Mouse (Mus musculus) frontal cortex, postnatal 10 days (tissue): ENCODE results near the gene Gm20388.
A peak's percentile ranks its signal among the peaks of the same experiment; 100 is the strongest.
"Not testable (repeated sequence)": the region's sequence is repeated elsewhere in the genome, so short reads cannot be mapped to it uniquely, and the experiment has no call there.

Experiments
- DNase-seq, 2 experiments: peaks; one replicate each; pipeline ENCODE4 v3.0.0; 2022; ENCODE audit warnings: low spot score in 2 of 2, mixed read lengths in 1 of 2

Gm20388 gene

DNA sequence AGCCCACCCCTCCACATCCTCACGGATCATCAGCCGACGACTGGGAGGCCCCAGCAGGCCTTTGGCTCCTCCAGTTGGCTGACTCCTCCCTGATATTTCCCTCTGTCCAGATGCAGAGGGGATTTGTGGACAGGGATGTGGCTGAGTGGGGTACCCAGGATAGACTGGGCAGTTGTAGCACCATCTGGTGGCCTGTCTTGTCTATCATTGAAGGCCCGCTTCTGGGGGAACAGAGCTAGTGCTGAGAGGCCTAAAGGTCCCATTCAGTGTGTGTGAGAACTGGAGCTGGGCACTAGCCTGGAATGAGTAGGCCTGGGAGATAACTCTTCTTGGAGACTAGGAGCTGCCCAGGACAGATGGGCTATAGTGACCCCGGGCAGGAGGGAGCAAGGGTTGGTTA, 3321.1 kb downstream of the Gm20388 start:
- no peak for DNase-seq

DNA sequence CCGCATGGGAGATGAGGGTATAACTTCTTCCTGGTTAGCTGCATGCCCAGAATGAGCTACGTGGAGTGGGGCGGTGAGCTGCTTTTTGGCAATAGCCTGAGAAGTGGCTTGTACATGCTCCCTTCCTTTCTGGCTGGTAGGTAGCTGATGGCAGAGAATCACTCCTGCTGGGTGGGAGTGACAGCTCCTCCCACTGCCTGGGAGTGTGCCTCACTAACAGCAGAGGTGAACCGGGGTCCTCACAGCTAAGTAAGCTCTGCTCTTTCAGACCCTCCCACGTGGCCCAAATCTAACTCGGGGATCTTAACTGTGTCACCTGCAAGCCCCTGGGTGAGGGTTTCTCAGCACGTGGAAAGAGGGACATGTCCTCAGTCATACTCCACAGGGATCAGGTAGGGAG, 3321.9 kb downstream of the Gm20388 start:
- DNase-seq, result no peak

DNA sequence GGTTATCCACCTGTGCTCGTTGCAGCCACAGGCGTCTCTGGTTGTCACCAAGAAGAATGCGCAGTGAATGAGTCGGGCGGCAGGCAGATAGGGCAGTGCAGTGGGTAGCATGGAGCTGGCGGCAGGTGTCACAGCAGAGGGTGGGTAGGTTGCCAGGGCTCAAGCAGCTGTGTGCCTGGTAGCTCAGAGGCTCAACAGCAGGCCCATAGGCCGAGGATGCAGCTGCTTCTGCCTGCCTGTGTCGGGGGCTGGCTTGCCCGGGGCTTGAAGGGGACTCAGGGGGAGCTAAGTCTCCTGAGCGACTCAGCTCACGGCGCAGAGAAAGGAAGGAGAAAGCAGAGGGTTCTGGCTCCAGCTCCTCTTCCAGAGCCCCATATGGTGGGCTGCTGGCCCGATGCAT, 3322.7 kb downstream of the Gm20388 start:
- no peak for DNase-seq

DNA sequence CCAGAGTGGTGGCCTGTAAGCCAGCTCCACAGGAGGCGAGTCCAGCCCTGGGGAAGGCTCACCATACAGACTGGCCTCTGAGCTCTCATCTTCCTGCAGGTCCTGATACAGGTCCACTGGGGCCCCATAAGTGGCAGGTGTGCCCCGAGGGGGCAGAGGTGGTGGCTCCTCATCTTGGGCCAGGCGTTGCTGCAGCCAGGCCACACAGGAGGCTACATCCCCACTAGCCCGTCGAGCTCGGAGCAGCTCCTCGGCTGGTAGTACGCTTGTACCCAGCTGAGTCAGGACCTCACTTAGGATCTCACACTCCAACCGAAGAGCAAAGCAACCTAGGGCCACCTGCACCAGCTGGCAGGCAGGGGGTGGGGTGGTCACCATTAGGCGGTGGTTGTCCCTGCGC, 3323.1 kb downstream of the Gm20388 start:
- no peak for DNase-seq

DNA sequence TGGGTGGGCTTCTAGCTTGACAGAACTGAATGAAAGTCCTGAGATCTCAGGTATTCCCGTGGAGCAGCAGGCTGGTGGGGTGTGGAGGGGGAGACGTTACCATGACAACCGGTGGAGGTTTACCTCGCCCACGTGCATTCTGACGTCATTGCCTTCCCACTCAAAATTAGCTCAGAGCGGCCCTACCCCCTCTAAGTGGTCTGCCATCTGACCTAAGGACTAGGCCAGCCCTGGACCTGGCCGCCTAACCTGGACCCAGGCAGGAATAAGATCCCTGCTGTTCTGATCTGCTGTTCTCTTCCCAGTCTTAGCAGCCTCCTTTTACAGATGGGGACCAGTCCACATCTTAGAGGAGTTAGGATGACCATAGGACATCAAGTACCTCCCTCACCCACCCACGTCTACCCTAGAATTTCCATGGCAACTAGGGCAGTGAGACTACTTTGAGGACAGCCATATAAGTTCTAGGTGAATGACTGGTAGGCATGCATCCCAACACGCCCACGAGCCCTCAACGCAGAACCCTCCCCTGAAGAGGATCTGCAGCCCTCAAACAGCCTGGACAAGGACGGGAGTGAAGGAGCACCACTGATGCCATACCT, 3324.4 kb downstream of the Gm20388 start:
- DNase-seq, result peak; percentile 79 to 81

DNA sequence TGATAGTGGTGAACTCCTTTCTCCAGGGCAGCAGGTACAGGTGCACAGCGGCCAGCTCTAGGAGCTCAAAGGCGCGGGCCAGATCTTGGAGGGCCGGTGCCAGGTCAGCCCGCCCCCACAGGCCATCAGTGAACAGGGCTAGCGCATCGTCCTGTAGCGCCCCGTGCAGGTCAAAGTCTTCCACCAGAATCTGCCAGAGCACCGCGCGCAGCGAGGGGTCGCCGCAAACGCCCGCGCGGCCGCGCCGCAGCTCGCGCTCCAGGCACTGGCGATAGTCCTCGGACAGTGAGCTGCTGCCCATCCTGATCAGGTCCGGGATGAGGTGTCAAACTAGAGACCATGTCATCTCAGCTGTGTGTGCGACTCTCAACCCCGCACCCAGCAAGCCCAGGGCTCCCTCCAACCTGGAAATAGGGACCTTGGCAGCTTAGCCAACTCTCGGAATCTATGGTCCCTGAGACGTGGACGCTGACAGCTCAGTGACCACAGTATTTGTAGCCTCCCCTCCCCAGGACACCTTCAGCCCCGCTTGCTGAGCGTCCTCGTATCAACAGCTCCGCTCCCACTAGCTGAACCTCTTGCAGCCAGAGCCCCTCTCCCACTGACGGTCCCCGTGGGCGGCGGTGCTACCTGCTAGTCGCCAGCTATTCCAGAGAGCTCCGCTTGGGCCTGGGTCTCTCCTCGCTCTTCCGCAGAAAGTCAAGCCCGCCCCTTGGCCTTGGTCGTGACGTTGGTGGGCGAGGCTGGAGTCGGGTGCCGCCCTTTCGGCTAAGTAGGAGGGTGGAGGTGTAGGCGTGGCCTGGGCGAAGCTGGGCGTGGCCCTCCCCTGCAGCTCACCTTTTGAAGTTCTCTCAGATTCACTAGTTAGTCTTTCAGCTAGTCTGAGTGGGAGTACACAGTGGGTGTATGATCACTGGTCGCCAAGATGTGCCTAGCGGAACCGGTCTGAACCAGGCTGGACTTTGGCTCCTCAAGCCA, 3325.2 kb downstream of the Gm20388 start, which contains the start of gene Spata2l:
TSS of gene Spata2l (minus strand) at position 714 of the 978 bp plus-strand sequence.
- peak; percentile 79 to 83 for DNase-seq

DNA sequence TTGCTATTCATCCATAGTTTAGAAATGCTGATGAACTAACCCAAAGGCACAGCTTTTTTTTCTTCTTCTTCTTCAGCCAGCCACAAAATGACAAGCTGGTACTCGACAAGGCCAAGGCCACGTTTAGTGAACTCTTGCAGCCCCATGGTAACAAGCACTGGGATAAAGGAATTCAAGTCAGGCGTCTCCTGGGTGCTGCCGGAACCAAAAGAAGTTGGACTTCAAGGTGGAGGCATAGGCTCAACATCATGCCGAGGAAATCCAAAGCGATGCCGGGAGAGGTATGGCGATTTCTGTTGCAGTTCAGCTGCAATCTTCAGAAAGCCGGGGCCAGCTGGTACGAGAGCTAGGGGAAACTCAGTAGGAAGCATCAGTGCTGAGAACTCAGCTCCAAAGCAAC, 3328.8 kb downstream of the Gm20388 start:
- DNase-seq, result no peak

DNA sequence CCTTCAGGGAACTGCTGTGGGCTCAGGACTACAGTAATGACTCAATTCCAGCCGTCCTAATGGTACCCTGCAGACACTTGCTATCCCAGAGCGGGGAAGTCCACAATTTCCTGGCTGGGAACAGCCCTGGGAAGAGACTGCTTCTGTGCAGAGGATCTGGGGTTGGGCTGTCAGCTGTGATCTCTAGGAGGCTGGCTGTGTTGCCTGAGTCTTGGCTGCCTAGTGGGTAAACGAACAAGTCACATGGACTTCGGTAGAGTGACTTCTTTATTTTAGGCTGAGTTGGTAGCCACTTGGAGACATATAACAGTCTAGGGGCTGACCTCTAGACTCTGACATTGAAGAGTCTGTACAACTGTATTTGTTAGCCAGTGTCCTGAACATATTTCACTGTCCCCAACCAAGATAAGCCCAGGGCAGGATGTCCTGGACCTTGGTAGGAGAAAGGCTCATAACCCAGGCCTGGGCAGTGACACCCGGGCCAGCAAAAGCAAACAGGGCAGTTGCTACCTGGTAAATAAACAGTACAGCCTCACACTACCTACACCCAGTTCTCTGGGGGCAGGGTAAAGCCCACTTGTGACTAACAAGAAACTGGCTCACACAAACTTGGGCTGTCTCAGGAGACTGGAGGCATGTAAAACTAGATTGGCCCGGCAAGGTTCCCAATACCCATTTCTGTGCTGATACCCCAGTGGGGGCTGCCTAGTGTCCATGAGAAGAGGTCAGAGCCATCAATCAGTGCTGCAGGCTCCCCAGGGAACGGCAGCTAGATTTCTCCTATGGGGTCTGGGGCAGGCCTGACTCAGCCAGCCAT, 3331.7 kb downstream of the Gm20388 start:
- DNase-seq, result no peak

DNA sequence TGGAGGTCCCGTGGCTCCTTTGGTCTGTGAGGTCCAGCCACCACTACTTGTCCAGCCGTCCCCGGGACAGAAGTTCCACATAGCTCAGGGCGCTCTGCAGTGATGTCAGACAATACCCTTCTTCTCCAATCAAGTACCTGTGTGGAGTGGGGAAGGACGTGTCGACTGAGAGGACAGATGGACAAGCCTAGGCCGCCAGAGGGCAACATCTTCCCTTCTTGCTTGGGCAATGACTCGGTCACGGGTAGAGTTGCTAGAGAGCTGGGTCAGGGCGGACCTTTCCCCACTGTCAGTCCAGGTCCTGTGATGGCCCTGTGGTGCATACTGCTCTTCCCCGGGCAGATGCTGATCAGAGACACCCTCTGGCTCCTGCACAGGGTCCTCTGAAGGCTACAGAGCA, 3332.4 kb downstream of the Gm20388 start:
- DNase-seq, result no peak

DNA sequence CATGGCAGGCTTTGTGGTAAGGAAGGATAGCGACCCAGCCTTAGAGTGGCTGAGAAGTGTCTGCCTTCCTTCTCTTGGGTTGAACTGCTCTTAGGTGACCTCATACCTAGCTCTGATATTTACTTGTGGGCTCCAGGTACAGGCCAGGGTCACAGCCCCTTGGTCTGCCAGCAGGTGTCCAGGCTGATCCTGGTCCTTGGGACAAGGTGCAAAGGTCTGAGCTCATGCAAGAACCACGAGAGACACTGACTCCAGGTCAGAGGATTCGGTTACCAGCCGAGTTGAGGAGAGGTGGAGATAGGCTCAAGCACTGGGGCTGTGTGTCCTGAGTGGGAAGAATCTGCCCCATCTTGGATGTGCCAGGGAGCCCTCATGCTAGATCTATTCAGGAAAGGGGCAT, 3333.7 kb downstream of the Gm20388 start:
- DNase-seq, result no peak

DNA sequence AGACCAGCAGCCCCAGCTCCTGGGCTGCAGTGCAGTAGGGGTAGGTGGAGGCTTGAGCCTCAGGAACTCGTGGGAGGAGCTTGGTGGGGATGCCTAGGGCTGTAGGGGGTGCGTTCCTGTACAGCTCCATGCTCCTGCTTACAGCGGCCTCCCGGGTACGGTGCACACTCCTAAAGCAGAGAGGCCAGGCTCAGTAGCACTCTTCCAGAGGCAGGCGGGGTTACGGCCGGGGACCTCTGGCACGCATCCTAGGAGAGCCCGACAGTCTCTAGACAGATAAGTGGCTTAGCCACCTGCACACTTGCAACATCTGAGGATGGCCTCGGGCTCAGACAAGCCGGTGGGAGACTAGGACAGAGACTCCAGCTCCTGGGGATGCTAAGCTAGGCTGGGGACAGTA, 3334.9 kb downstream of the Gm20388 start:
- DNase-seq, result no peak

DNA sequence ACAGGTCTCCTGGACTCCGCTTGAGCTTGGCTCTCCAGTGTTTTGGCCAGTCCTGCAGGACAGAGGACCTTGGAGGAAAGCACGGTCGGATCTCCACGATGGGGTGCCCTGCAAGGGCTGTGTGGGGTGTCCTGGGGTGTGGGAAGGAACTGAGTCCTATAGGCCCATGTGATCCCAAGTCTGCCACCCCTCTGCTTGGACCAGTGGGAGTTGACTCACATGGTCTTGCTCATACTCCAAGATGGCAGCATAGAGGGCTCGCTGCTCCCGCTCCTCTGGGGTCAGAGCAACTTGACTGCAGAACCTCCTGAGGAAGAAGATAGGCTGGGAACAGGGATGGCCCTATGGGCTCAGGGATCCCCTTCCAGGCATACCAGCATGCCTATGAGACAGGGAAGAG, 3337.1 kb downstream of the Gm20388 start:
- no peak for DNase-seq

DNA sequence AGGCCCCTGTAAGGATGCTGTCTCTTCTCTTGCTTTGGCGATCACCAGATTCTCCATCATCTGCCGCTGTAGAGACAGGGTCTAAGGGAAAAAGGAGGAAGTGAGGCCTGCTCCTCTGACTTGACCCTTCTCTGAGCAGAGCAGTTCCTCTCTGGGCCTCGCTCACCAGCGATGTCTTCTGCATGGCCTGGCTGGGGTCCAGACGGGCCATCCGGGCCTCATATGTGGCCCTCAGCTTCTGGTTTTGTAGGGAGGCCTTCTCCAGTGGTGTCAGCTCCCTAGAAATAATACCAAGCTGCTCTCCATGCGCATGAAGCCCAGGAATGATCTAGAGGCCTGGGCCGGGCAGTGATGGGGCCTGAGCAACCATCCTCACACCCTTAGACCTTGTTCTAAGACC, 3338.0 kb downstream of the Gm20388 start:
- peak in 1 of 2 experiments; percentile 13 for DNase-seq

DNA sequence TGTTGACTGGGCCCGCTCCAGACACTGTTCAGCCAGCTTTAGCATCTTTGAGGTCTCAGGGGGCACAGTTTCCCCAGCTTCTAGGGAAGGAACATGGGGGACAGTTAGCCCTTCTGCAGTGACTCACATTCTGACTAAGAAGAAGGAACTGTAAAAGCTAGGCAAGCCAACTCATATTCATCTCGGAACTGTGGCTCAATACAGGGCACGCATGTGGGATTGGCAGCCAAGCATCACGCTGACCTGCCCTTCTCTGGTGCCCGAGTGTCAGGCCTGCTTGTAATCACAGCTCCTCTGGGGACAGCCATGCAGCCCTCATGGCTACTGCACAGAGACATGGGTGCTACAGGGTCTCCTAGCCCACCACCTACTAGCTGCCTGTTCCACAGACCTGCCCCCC, 3340.3 kb downstream of the Gm20388 start:
- DNase-seq, result no peak

DNA sequence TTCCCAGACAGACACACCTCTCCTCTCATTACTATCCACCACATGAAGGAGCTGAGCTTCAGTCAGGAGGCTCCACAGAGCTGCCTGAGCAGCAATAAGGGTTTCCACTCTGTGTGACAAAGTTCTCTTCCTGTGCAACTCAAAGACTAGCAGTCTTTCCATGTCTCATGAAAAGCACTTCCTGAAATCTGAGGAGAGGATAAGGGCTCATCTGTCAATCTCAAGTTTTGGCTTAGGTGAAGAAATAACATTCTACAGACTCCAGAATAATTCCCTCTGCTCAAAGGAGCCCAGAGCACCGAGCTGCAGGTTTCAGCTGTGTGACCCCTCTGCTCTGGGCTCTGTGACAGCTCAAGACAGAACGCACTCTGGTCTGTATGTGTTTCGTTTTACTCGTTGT, 3342.3 kb downstream of the Gm20388 start:
- no peak for DNase-seq

DNA sequence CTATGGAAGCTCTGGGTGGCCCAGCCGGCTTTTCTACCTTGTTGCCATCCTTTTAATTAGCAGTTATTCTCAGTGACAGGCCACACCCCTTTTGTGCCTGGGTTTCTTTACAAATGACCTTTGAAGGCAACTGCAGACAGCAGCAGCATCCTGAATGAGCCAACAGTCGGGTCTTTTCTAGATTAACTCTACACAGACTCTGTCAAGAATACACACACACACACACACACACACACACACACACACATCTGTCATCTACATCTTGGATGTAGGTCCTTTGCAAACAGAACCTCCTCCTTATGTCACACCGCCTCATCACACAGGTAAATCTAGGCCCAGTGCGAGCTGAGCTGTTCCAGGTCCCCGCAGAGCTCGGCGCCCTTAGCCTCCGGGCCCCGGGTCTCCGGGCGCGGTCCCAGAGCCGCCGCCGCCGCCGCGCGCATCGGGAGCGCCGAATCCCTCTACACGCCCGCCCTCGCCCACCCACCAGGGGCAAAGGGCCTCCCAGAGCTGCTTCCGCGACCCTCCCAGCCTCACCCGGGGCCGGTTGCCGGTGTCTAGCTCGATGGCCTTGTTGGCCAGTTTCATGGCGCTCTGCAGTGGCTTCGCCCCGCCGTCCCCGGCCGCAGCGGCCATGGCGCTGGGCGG, 3342.9 kb downstream of the Gm20388 start:
- no peak for DNase-seq

DNA sequence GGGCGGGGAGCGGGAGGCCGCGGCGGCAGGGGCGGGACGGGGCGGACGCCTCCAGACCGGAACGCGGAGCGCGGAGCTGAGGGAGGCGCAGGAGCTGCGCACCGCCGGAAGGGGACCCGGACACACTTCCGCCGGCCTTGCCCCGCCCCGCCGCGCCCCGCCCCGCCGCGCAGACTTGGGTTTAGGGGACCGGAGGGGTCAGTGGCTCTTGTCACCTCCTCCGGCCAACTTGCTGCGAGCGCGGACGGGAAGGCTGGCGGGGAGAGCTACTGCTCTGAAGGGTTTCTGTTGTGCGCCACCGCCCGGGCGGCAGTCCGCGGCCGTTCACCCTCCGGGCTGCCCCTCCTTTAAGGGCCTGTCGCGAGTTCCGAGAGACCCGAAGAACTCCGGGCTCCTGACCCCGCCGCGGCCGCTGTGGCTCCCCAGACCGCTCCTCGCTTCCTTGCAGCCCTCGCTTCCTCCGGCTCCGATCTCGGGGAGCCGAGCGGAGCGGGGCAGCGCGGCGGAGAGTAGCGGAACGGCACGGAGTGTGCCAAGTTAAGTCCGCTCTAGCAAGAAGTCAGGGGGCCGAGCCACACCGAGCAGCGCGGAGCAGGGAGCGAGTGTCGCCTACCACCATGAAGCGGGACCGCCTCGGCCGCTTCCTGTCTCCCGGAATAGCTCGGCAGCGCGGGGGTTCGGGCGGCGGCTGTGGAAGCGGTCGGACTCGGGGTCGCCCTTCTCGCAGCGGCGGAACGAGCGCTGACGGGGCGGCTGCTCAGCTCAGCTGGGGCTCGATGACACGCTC, 3343.7 kb downstream of the Gm20388 start, which contains the start of the genes Zfp276 and Vps9d1:
TSS of gene Zfp276 (plus strand) at position 97 of the 787 bp plus-strand sequence.
TSS of gene Vps9d1 (minus strand) at position 250 of the 787 bp plus-strand sequence.
- DNase-seq, result peak; percentile 68 to 85

DNA sequence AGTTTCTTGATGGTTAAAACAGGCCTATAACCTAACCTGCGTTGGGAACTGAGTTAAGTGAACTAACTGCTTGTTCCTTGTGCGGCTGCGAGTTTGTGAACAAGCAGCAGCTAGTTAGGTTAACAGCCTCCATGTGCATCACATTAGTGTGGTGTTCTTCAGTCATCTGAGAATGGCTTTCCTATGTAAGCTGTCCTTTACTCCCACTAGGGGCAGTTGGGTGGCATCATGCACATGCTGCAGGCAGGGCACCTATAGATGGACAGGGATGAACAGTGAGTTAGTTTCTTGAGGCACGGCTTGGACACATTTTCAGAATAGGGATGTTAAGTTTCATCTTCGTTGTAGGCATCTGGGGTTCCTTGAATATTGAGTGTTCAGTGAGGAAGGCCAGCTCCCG, 3344.5 kb downstream of the Gm20388 start:
- no peak for DNase-seq

DNA sequence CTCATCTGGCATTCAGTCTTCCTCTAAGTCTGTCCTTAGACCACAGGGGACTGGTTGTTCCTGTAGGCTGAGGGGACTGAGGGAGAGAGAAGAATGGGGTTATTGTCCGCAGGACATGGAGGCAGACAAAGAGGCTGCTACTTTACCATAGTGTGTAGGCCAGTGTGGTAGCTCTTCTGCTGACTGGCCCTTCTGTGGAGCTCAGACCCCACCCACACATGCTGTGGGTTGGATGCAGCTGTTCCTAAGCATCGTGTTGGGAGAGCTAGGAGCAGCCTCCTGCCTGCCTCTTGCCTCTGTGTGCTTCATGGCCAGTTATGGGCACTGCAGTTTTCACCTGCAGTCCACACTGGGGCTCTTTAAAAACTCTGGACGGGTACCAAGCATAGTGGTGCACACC, 3346.5 kb downstream of the Gm20388 start:
- no peak for DNase-seq

DNA sequence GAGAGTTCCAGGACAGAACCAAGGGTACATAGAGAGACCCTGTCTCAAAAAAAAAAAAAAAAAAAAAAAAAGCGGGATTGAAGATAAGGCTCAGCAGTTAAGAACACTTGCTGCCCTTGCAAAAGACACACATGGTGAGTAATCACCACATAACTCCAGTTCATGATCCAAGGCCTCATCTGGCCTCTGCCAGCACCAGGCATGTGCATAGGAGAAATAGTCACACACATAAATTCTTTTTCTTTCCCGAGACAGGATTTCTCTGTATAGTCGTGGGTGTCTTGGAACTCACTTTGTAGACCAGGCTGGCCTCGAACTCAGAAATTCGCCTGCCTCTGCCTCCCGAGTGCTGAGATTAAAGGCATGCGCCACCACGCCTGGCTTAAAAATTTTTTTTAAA, 3347.0 kb downstream of the Gm20388 start:
- DNase-seq, result not testable (repeated sequence)
